Mouse (Mus musculus) heart, postnatal 0 days (tissue): Measurements from ENCODE around the gene Dmrtb1. TPM values are rescaled to one million over a fixed set of nuclear protein-coding genes. Genes with fewer than 3 reads are reported as not detected.

ENCODE experiments used
- ATAC-seq: fragments of 200-750 bp; cut with Nextera tagmentation; 2 replicates; pipeline ENCODE4 v1.8.0; 2017; ENCODE audit warnings: low read depth, moderate number of reproducible peaks, moderate library complexity; ENCODE audit not compliant: insufficient read depth
- DNase-seq: peaks from one replicate; pipeline ENCODE4 v3.0.0-alpha.2; 2016; ENCODE audit warnings: low spot score
- H3K27ac ChIP-seq: fragments of 300-500 bp; sonication (generic); 2 replicates; pipeline ENCODE4 v1.5.1; 2014; ENCODE audit warnings: low read depth, mild to moderate bottlenecking
- H3K27me3 ChIP-seq: fragments of 300-500 bp; sonication (generic); 2 replicates; pipeline ENCODE4 v1.6.1; 2014; ENCODE audit warnings: low read length, mixed read lengths; ENCODE audit not compliant: control insufficient read depth, insufficient read depth
- H3K36me3 ChIP-seq: fragments of 300-500 bp; sonication (generic); replicated peaks from 2 replicates; pipeline ENCODE4 v1.6.1; 2014; ENCODE audit warnings: low read length, mixed read lengths; ENCODE audit not compliant: control insufficient read depth, insufficient read depth
- H3K4me1 ChIP-seq: fragments of 300-500 bp; sonication (generic); 2 replicates; pipeline ENCODE4 v1.6.1; 2014; ENCODE audit warnings: antibody characterized with exemption; ENCODE audit not compliant: control insufficient read depth, insufficient read depth
- H3K4me2 ChIP-seq: fragments of 300-500 bp; sonication (generic); 2 replicates; pipeline ENCODE4 v1.6.1; 2014; ENCODE audit warnings: low read depth, mild to moderate bottlenecking, low read length, moderate library complexity
- H3K4me3 ChIP-seq: fragments of 300-500 bp; sonication (generic); 2 replicates; pipeline ENCODE4 v1.5.1; 2014; ENCODE audit warnings: low read depth, low read length
- H3K9ac ChIP-seq: fragments of 300-500 bp; sonication (generic); replicated peaks from 2 replicates; pipeline ENCODE4 v1.6.1; 2014; ENCODE audit warnings: low read depth, low read length, mixed read lengths
- H3K9me3 ChIP-seq: fragments of 300-500 bp; sonication (generic); replicated peaks from 2 replicates; pipeline ENCODE4 v1.6.1; 2016; ENCODE audit warnings: low read length; ENCODE audit not compliant: control insufficient read depth
- CTCF ChIP-seq: IDR thresholded peaks from 2 replicates; pipeline ENCODE4 v1.5.1; 2016; ENCODE audit warnings: antibody characterized with exemption, control low read depth, low read depth
- EP300 ChIP-seq: IDR thresholded peaks from 2 replicates; pipeline ENCODE4 v1.6.1; 2016; ENCODE audit warnings: antibody characterized with exemption, low read depth
- WGBS: fragments of 180-500 bp; shearing (Covaris S2); extraction: QIAGEN DNeasy Blood & Tissue Kit; methylation state at CpG from one replicate; pipeline ENCODE4 v1.1.7; 2014; 5-methylcytosine and 5-hydroxymethylcytosine counted together
- microRNA-seq: library from miRNA; unstranded; fragments of <30 nt; microRNA quantifications from one replicate; pipeline ENCODE4, GENCODE M21; 2016
- polyA plus RNA-seq: library from polyadenylated mRNA; unstranded; fragments of >200 nt; fragmentation: Nextera tagmentation; extraction: Ambion mirVana; gene quantifications from 2 replicates; pipeline ENCODE4 v1.2.1, GENCODE M21; 2015
- total RNA-seq: library from RNA; depleted of rRNA; stranded (reverse); fragments of >200 nt; gene quantifications from 2 replicates; pipeline ENCODE4 v1.2.3, GENCODE M21; 2014; ENCODE audit warnings: low replicate concordance; rRNA removed

Dmrtb1 gene
- total and polyA plus RNA-seq, 2 experiments from 2014 or later, result not detected

DNA sequence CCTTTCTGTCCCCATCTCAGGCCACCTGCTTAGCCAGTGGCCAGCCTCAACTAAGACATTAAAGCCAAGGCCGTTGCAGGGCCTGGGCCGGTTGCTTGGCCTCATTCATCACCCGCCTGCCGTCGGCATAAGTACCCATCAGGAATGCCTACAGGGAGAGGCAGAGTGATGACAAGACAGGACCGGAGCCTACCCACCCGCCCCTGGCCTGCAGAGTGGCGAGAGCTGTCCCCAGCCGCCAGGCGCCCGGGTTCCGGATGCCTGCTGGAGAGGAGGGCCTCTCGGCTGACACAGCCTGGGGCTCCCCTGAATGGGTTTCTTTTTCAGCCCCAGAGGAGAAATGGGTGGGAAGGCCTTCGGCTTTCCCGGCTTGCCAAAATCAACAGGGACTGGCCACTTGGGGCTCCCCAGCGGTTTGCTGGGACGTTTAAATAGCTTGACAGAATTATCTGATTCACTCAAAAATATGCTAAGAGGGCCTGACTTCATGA, 55.1 kb downstream of the Dmrtb1 start:
- DNase-seq (no peak), ATAC-seq (peak; percentile 39; the same call in 1 of the 2 replicates)
- Histone ChIP-seq H3K27me3 (0 out of 2 replicates have a peak, but pooled peaks cover 4% of the 10 kb centered on the region), H3K4me2 (no peak overlapping the region), H3K36me3 (no peaks in the 10 kb centered on the region), H3K27ac (no peak overlapping the region), H3K4me3 (no peak overlapping the region), H3K9ac (no peak overlapping the region), H3K4me1 (0 out of 2 replicates have a peak, but pooled peaks cover 7% of the 10 kb centered on the region), H3K9me3 (no peaks in the 10 kb centered on the region)
- TF ChIP-seq CTCF, result no peak
- TF ChIP-seq EP300, result no peak
- WGBS, result 31% methylated on average over 17 of the region's 17 CpGs

DNA sequence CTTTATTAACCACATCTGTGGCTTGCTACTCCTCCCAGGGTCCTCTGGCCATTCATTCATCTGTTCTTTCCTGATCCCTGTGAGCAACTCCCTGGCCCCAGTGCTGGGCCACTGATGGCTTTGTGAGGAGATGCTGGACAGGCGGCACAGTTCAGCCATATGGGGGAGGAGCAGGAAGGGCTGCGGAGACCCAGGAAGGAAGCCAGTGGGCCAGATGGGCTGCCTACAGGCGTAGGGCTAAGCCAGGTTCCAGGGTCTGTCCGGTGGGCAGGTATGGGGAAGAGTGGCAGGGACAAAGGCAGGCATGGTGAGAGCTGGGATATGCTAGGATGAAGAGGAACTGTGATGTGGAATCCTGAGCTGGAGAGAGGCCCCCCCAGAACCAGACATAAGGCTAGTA, 55.8 kb downstream of the Dmrtb1 start:
- Histone ChIP-seq H3K27ac (no peak overlapping the region), H3K36me3 (no peaks in the 10 kb centered on the region), H3K9ac (no peak overlapping the region), H3K9me3 (no peaks in the 10 kb centered on the region), H3K4me3 (no peak overlapping the region), H3K4me1 (0 out of 2 replicates have a peak, but pooled peaks cover 7% of the 10 kb centered on the region), H3K27me3 (0 out of 2 replicates have a peak, but pooled peaks cover 4% of the 10 kb centered on the region), H3K4me2 (no peak overlapping the region)
- TF ChIP-seq CTCF (no peak), EP300 (no peak)
- DNase-seq (no peak), ATAC-seq (no peak)
- 74% methylated on average over 4 of the region's 4 CpGs for WGBS

Small RNAs within 50 kb of the gene (microRNA-seq; reads per million reads assigned to microRNA genes)
- gene Gm25123, result not detected

Other genes with a start within 250 kb of the Dmrtb1 start
- gene Glis1, start 249.6 kb downstream of the Dmrtb1 start, total RNA-seq, result not detected in 2 replicates
- gene Glis1, start 249.6 kb downstream of the Dmrtb1 start, polyA plus RNA-seq, result 0.11 TPM in 1 of 2 replicates, not detected in the other
- gene Lrp8, start 118.0 kb upstream of the Dmrtb1 start, total RNA-seq, result 0.43 TPM in 1 of 2 replicates, not detected in the other
- gene Lrp8, start 118.0 kb upstream of the Dmrtb1 start, polyA plus RNA-seq, result 0.49 and 0.57 TPM in 2 replicates
- gene Magoh, start 195.5 kb upstream of the Dmrtb1 start, total RNA-seq, result 28.9 and 61.5 TPM in 2 replicates
- 84.4 and 86.3 TPM in 2 replicates for gene Magoh, start 195.5 kb upstream of the Dmrtb1 start, polyA plus RNA-seq
- gene 0610037L13Rik, start 205.6 kb upstream of the Dmrtb1 start, total RNA-seq, result 42.3 and 46.0 TPM in 2 replicates
- gene 0610037L13Rik, start 205.6 kb upstream of the Dmrtb1 start, polyA plus RNA-seq, result 98.6 and 98.9 TPM in 2 replicates
- 116 and 160 TPM in 2 replicates for gene Cpt2, start 239.4 kb upstream of the Dmrtb1 start, total RNA-seq
- gene Cpt2, start 239.4 kb upstream of the Dmrtb1 start, polyA plus RNA-seq, result 159 and 166 TPM in 2 replicates